Mouse (Mus musculus) liver, postnatal 0 days (tissue): ENCODE data around the gene Arhgap30.

ENCODE experiments used
- CTCF ChIP-seq: sonication (generic); IDR thresholded peaks from 2 replicates; pipeline ENCODE4 v1.5.1; 2016; ENCODE audit warnings: antibody characterized with exemption, low read depth
- EP300 ChIP-seq: IDR thresholded peaks from 2 replicates; pipeline ENCODE4 v1.6.1; 2016; ENCODE audit warnings: antibody characterized with exemption, low read depth, mild to moderate bottlenecking

DNA sequence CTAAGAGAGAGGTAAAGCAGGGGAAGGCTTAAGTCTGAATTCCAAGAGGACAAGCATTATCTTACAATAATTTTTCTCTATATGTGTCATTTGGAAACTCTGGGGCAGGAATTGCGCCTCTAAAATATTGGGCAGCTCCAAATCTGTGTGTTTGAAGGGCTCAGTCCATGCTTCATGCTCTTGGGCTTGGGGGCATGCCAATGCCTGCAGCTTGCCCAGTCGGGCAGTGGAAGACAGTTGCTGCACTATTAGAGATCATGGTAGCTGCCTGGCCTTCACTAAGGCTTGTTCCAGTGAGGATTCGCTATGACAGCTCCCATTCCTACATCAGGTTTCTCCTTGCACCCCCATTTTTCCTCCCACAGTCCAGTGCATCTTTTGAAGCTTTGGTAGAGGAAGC lies 40.1 kb upstream of the Arhgap30 start:
- TF ChIP-seq CTCF (no peak), EP300 (no peak)
